Mouse (Mus musculus) ES-E14 (cell line): ENCODE data around the gene Ankrd35.

Experiments
- CHD2 ChIP-seq: IDR thresholded peaks from 2 replicates; pipeline ENCODE4 v1.6.1; 2014; ENCODE audit warnings: mild to moderate bottlenecking, low read depth, low read length, inconsistent platforms
- HCFC1 ChIP-seq: IDR thresholded peaks from 2 replicates; pipeline ENCODE4 v1.6.1; 2012; ENCODE audit warnings: low read length, inconsistent platforms, borderline replicate concordance; ENCODE audit not compliant: insufficient read depth
- MAFK ChIP-seq: IDR thresholded peaks from 2 replicates; pipeline ENCODE4 v1.6.1; 2014; ENCODE audit warnings: mild to moderate bottlenecking, low read depth, low read length, inconsistent platforms; ENCODE audit not compliant: insufficient read depth
- ZC3H11A ChIP-seq: IDR thresholded peaks from 2 replicates; pipeline ENCODE4 v1.6.1; 2012; ENCODE audit warnings: low read depth, mild to moderate bottlenecking, inconsistent platforms, low read length, borderline replicate concordance
- ZNF384 ChIP-seq: IDR thresholded peaks from 2 replicates; pipeline ENCODE4 v1.6.1; 2012; ENCODE audit warnings: low read depth, low read length, inconsistent platforms

GRCm38 (mm10) chr3:96662731-96663316 is 7.1 kb upstream of the Ankrd35 start:
- no peak for TF ChIP-seq ZNF384
- TF ChIP-seq CHD2 = no peak
- no peak for TF ChIP-seq HCFC1
- TF ChIP-seq ZC3H11A = no peak
- no peak for TF ChIP-seq MAFK
